Mouse (Mus musculus) gastrocnemius, postnatal 36 days (tissue): Measurements from ENCODE around the gene Tchp. TPM values are rescaled to one million over a fixed set of nuclear protein-coding genes. Genes with fewer than 3 reads are reported as not detected.
A peak's percentile ranks its signal among the peaks of the same experiment; 100 is the strongest.

Experiments used
- DNase-seq, 2 experiments: peaks; one replicate each; pipeline ENCODE4 v3.0.0; 2022
- intact Hi-C: fragments of 180-260 bp; cut with DNase I; formaldehyde crosslinking; loops from one replicate; pipeline ENCODE4 v1.15.1; 2025
- total RNA-seq, 2 experiments: library from RNA; stranded (reverse); gene quantifications; 2 replicates each; pipeline ENCODE4 v1.2.3; 2021

Gene Tchp
- total RNA-seq, 2 experiments from 2014 or later: 2.7 to 2.9 TPM

GRCm38 (mm10) chr5:114731498-114731897 is 23.9 kb downstream of the Tchp start:
- intact Hi-C loops: no loop called here

GRCm38 (mm10) chr5:114731969-114732368 is 24.4 kb downstream of the Tchp start:
- no peak for DNase-seq

More at GRCm38 (mm10) chr5:114731498-114731897, 23.9 kb downstream of the Tchp start:
- no peak for DNase-seq

GRCm38 (mm10) chr5:114733606-114734005 is 26.0 kb downstream of the Tchp start:
- DNase-seq: no peak
- intact Hi-C loops: no loop called here

More at GRCm38 (mm10) chr5:114731969-114732368, 24.4 kb downstream of the Tchp start:
- intact Hi-C loops: no loop called here

GRCm38 (mm10) chr5:114737090-114737887 is 29.7 kb downstream of the Tchp start:
- no peak for DNase-seq
- intact Hi-C loops: no loop called here

GRCm38 (mm10) chr5:114738707-114739241 is 31.2 kb downstream of the Tchp start:
- peak; percentile 42 to 53 for DNase-seq
- intact Hi-C loops: no loop called here

- no peak for DNase-seq
- intact Hi-C loops: loop anchor here (5.0 kb wide), 1 partner anchor 33 kb away; the partner anchor contains the start of gene Tchp
These were observed 33.0 kb downstream of the Tchp start for GRCm38 (mm10) chr5:114740595-114740994.

GRCm38 (mm10) chr5:114742572-114742971 is 35.0 kb downstream of the Tchp start:
- no peak for DNase-seq
- intact Hi-C loops: loop anchor here (5.0 kb wide), 1 partner anchor 35 kb away; the partner anchor contains the start of gene Tchp

- DNase-seq: no peak
- intact Hi-C loops: loop anchor here (5.0 kb wide), 1 partner anchor 36 kb away; the partner anchor contains the start of gene Tchp
These were observed 35.6 kb downstream of the Tchp start for GRCm38 (mm10) chr5:114742998-114743696.

- intact Hi-C loops: loop anchor here (5.0 kb wide), 1 partner anchor 36 kb away; the partner anchor contains the start of gene Tchp
- DNase-seq: no peak
These were observed 36.1 kb downstream of the Tchp start for GRCm38 (mm10) chr5:114743697-114744090.

GRCm38 (mm10) chr5:114745581-114745980 is 38.0 kb downstream of the Tchp start:
- DNase-seq: no peak
- intact Hi-C loops: no loop called here

GRCm38 (mm10) chr5:114746886-114747285 is 39.3 kb downstream of the Tchp start:
- DNase-seq: no peak
- intact Hi-C loops: no loop called here

GRCm38 (mm10) chr5:114747521-114747920 is 40.0 kb downstream of the Tchp start:
- intact Hi-C loops: no loop called here
- no peak for DNase-seq

- DNase-seq: no peak
- intact Hi-C loops: no loop called here
These were observed 42.8 kb downstream of the Tchp start for GRCm38 (mm10) chr5:114750325-114750724.

- no peak for DNase-seq
- intact Hi-C loops: no loop called here
These were observed 44.8 kb downstream of the Tchp start for GRCm38 (mm10) chr5:114752397-114752796.

GRCm38 (mm10) chr5:114753384-114753783 is 45.8 kb downstream of the Tchp start:
- no peak for DNase-seq
- intact Hi-C loops: no loop called here

- intact Hi-C loops: no loop called here
- DNase-seq: no peak
These were observed 52.1 kb downstream of the Tchp start for GRCm38 (mm10) chr5:114759536-114760090.

GRCm38 (mm10) chr5:114761980-114762379 is 54.4 kb downstream of the Tchp start:
- intact Hi-C loops: no loop called here
- no peak for DNase-seq

GRCm38 (mm10) chr5:114764812-114765735 is 57.5 kb downstream of the Tchp start:
- intact Hi-C loops: no loop called here
- no peak for DNase-seq

GRCm38 (mm10) chr5:114766686-114767085 is 59.1 kb downstream of the Tchp start:
- no peak for DNase-seq
- intact Hi-C loops: no loop called here

GRCm38 (mm10) chr5:114767185-114767584 is 59.6 kb downstream of the Tchp start:
- no peak for DNase-seq
- intact Hi-C loops: no loop called here
